Mouse (Mus musculus) liver, adult 2 months (tissue): ENCODE data around the gene Trp53.

Experiments
- CTCF ChIP-seq: fragments of 200-500 bp; IDR thresholded peaks from 2 replicates; pipeline ENCODE4 v1.5.1; 2011; ENCODE audit warnings: low read depth, low read length, control low read depth
- POLR2A ChIP-seq: fragments of 200-500 bp; IDR thresholded peaks from 2 replicates; pipeline ENCODE4 v1.6.1; 2011; ENCODE audit warnings: low read length, control low read depth; ENCODE audit not compliant: insufficient read depth; ENCODE audit errors: extremely low read depth

DNA sequence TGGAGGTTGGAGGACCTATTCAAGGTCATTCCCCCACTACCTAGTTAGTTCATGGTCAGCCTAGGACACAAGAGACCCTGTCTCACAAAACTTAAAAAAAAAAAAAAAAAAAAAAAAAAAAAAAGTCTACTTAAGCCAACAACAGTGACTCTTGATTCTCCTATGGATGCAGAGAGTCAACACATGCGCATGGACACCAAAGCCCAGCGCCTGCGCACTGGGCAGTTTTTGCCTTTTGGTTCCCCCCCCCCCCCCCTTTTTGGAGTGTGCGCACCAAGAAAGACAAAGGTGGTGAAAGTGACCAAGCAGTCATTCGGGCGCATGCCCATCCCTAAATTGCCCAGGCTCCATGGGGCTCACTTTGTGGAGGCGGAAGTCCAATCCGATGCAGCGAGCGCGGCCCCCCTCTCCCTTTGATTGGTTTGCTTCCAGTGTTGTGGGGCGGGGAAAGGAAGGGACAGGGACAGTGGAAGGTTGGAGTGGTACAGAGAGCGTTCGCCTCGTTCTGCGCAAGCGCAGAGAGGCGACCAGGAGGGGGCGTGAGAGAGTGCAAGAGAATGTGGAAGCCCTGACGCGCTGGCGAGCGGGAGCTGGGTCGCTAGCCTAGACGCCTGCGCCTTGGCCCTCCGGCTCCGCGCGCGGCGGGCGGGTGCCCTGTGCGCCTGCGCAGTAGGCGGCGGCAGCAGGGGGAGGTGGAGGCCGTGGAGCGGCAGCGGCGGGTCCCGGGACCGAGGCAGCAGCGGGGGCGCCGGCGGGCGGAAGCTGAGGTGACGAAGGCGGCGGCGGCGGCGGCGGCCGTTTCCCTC lies 52.3 kb downstream of the Trp53 start, which contains the start of gene Fxr2:
- TF ChIP-seq POLR2A: peak; percentile 81
- peak; percentile 88 for TF ChIP-seq CTCF
